Mouse (Mus musculus) embryonic stem cell, embryonic (primary cell): ENCODE measurements around the gene Papss2.

Experiments
- CTCF ChIA-PET, 4 experiments: fragments of 300-600 bp in 2 of 4; fragments of 350-600 bp in 2 of 4; sonication (Branson Sonifier 250); formaldehyde crosslinking; loops; one replicate each; lab custom pipeline; 2022; ENCODE audit warnings: inconsistent platforms in 2 of 4; lab: Charles Lee
- POLR2A ChIA-PET, 4 experiments: fragments of 300-600 bp in 2 of 4; fragments of 350-600 bp in 2 of 4; sonication (Branson Sonifier 250); formaldehyde crosslinking; loops; one replicate each; lab custom pipeline; 2022; ENCODE audit warnings: antibody characterized with exemption in 4 of 4, inconsistent platforms in 1 of 4; lab: Charles Lee

Papss2 gene

GRCm38 (mm10) chr19:32595506-32596286 is at the start of gene Papss2:
Gene Papss2, plus strand, starts transcription at chr19:32595790.
- CTCF ChIA-PET, result no interaction called here
- POLR2A ChIA-PET, result interaction anchor here in 3 of 4 experiments (0.5 to 1.0 kb wide), 6 partner anchors 12 to 184 kb away, joined by 3 to 5 read pairs (median 3); partner anchors contain the start of gene Rpl9-ps6 (in 1 of the 3)

- ChIA-PET POLR2A (interaction anchor here in 1 of 4 experiments (0.9 kb wide), 1 partner anchor 20 kb away, joined by 3 read pairs; no protein-coding TSS in a partner anchor), CTCF (no interaction called here)
Measured at GRCm38 (mm10) chr19:32547396-32547795, 48.2 kb upstream of the Papss2 start.

GRCm38 (mm10) chr19:32548202-32548601 is 47.4 kb upstream of the Papss2 start:
- POLR2A ChIA-PET, result no interaction called here

GRCm38 (mm10) chr19:32550446-32550845 is 45.1 kb upstream of the Papss2 start:
- ChIA-PET CTCF (no interaction called here), POLR2A (interaction anchor here in 1 of 4 experiments (1.2 kb wide), 1 partner anchor 162 kb away, joined by 3 read pairs; no protein-coding TSS in a partner anchor)

More at GRCm38 (mm10) chr19:32548202-32548601, 47.4 kb upstream of the Papss2 start:
- CTCF ChIA-PET, result interaction anchor here in 1 of 4 experiments (0.7 kb wide), 1 partner anchor 659 kb away, joined by 4 read pairs; no protein-coding TSS in a partner anchor

- ChIA-PET POLR2A (no interaction called here), CTCF (no interaction called here)
Measured at GRCm38 (mm10) chr19:32551442-32551841, 44.1 kb upstream of the Papss2 start.

GRCm38 (mm10) chr19:32552106-32552505 is 43.5 kb upstream of the Papss2 start:
- ChIA-PET CTCF (no interaction called here), POLR2A (no interaction called here)

GRCm38 (mm10) chr19:32553310-32553709 is 42.3 kb upstream of the Papss2 start:
- ChIA-PET POLR2A (interaction anchor here in 1 of 4 experiments (0.5 kb wide), 1 partner anchor 437 kb away, joined by 3 read pairs; no protein-coding TSS in a partner anchor), CTCF (interaction anchor here in 1 of 4 experiments (0.5 kb wide), 1 partner anchor 158 kb away, joined by 3 read pairs; no protein-coding TSS in a partner anchor)

GRCm38 (mm10) chr19:32555257-32555656 is 40.3 kb upstream of the Papss2 start:
- ChIA-PET POLR2A (no interaction called here), CTCF (no interaction called here)

- POLR2A ChIA-PET, result interaction anchor here in 1 of 4 experiments (1.0 kb wide), 1 partner anchor 20 kb away, joined by 3 read pairs; no protein-coding TSS in a partner anchor
Measured at GRCm38 (mm10) chr19:32567025-32567424, 28.6 kb upstream of the Papss2 start.

GRCm38 (mm10) chr19:32567447-32567846 is 28.1 kb upstream of the Papss2 start:
- ChIA-PET POLR2A (interaction anchor here in 1 of 4 experiments (1.0 kb wide), 1 partner anchor 20 kb away, joined by 3 read pairs; no protein-coding TSS in a partner anchor), CTCF (no interaction called here)

More at GRCm38 (mm10) chr19:32567025-32567424, 28.6 kb upstream of the Papss2 start:
- CTCF ChIA-PET, result no interaction called here

- ChIA-PET CTCF (interaction anchor here in 1 of 4 experiments (0.7 kb wide), 1 partner anchor 518 kb away, joined by 3 read pairs; no protein-coding TSS in a partner anchor), POLR2A (no interaction called here)
Measured at GRCm38 (mm10) chr19:32568470-32568869, 27.1 kb upstream of the Papss2 start.

- POLR2A ChIA-PET, result interaction anchor here in 1 of 4 experiments (0.8 kb wide), 1 partner anchor 187 kb away, joined by 3 read pairs; no protein-coding TSS in a partner anchor
- CTCF ChIA-PET, result interaction anchor here in 2 of 4 experiments (0.7 to 0.8 kb wide), 2 partner anchors 41 to 517 kb away, joined by 3 read pairs; no protein-coding TSS in a partner anchor
Measured at GRCm38 (mm10) chr19:32568961-32569653, 26.5 kb upstream of the Papss2 start.

GRCm38 (mm10) chr19:32569725-32570124 is 25.9 kb upstream of the Papss2 start:
- CTCF ChIA-PET, result interaction anchor here in 1 of 4 experiments (0.8 to 0.9 kb wide), 2 partner anchors 23 to 41 kb away, joined by 3 read pairs; no protein-coding TSS in a partner anchor
- POLR2A ChIA-PET, result interaction anchor here in 1 of 4 experiments (0.8 kb wide), 1 partner anchor 186 kb away, joined by 3 read pairs; no protein-coding TSS in a partner anchor

GRCm38 (mm10) chr19:32572191-32572590 is 23.4 kb upstream of the Papss2 start:
- ChIA-PET POLR2A (no interaction called here), CTCF (no interaction called here)

- POLR2A ChIA-PET, result no interaction called here
- CTCF ChIA-PET, result no interaction called here
Measured at GRCm38 (mm10) chr19:32573259-32573658, 22.3 kb upstream of the Papss2 start.

GRCm38 (mm10) chr19:32574846-32575245 is 20.7 kb upstream of the Papss2 start:
- ChIA-PET POLR2A (no interaction called here), CTCF (no interaction called here)

GRCm38 (mm10) chr19:32577749-32578148 is 17.8 kb upstream of the Papss2 start:
- CTCF ChIA-PET, result no interaction called here
- POLR2A ChIA-PET, result no interaction called here

- ChIA-PET CTCF (no interaction called here), POLR2A (interaction anchor here in 1 of 4 experiments (0.9 kb wide), 1 partner anchor 68 kb away, joined by 3 read pairs; no protein-coding TSS in a partner anchor)
Measured at GRCm38 (mm10) chr19:32583091-32583766, 12.4 kb upstream of the Papss2 start.
